Mouse (Mus musculus): ENCODE results near the gene Tcf20.

GRCm38 (mm10) chr15:82814321-82814720 is 173.4 kb downstream of the Tcf20 start:
- no peak for TF ChIP-seq CHD2 (IDR thresholded peaks at IDR 0.05; ENCODE audit: low read depth, low read length)
- no peak for TF ChIP-seq MAFK (IDR thresholded peaks at IDR 0.05; ENCODE audit: insufficient read depth, low read depth, low read length)
- TF ChIP-seq HCFC1 (IDR thresholded peaks at IDR 0.05; ENCODE audit: borderline replicate concordance, insufficient read depth, low read length) = no peak
